Mouse (Mus musculus) urinary bladder, postnatal 10 days (tissue): ENCODE measurements around the gene Gbf1.
"Not testable (repeated sequence)": the region's sequence is repeated elsewhere in the genome, so short reads cannot be mapped to it uniquely, and the experiment has no call there.

Source experiments
- DNase-seq: peaks from one replicate; pipeline ENCODE4 v3.0.0; 2022; ENCODE audit warnings: low spot score

Gbf1 gene

GRCm38 (mm10) chr19:46152127-46152803 is at the start of gene Gbf1:
Gene Gbf1 (plus strand): TSS chr19:46152509.
- peak; percentile 67 for DNase-seq

GRCm38 (mm10) chr19:46103437-46104186 is 48.7 kb upstream of the Gbf1 start:
- DNase-seq, result no peak

GRCm38 (mm10) chr19:46104187-46104557 is 48.1 kb upstream of the Gbf1 start:
- no peak for DNase-seq

- DNase-seq, result no peak
These were observed 42.1 kb upstream of the Gbf1 start for GRCm38 (mm10) chr19:46110214-46110613.

- DNase-seq, result no peak
These were observed 41.5 kb upstream of the Gbf1 start for GRCm38 (mm10) chr19:46110781-46111180.

GRCm38 (mm10) chr19:46114617-46115016 is 37.7 kb upstream of the Gbf1 start:
- no peak for DNase-seq

GRCm38 (mm10) chr19:46119458-46119857 is 32.9 kb upstream of the Gbf1 start:
- DNase-seq, result no peak

GRCm38 (mm10) chr19:46120872-46121271 is 31.4 kb upstream of the Gbf1 start:
- DNase-seq, result no peak

GRCm38 (mm10) chr19:46123876-46124275 is 28.4 kb upstream of the Gbf1 start:
- no peak for DNase-seq

GRCm38 (mm10) chr19:46124651-46125050 is 27.7 kb upstream of the Gbf1 start:
- DNase-seq, result no peak

GRCm38 (mm10) chr19:46126301-46126700 is 26.0 kb upstream of the Gbf1 start:
- DNase-seq, result no peak

- not testable (repeated sequence) for DNase-seq
These were observed 22.6 kb upstream of the Gbf1 start for GRCm38 (mm10) chr19:46129737-46130136.

- no peak for DNase-seq
These were observed 21.0 kb upstream of the Gbf1 start for GRCm38 (mm10) chr19:46131283-46131682.

GRCm38 (mm10) chr19:46131694-46132525 is 20.4 kb upstream of the Gbf1 start, which contains the start of gene Elovl3:
Gene Elovl3 (plus strand): TSS chr19:46131897.
- DNase-seq, result no peak

GRCm38 (mm10) chr19:46132577-46132976 is 19.7 kb upstream of the Gbf1 start:
- DNase-seq, result no peak

GRCm38 (mm10) chr19:46135297-46135696 is 17.0 kb upstream of the Gbf1 start:
- DNase-seq, result peak; percentile 70

GRCm38 (mm10) chr19:46135789-46136638 is 16.3 kb upstream of the Gbf1 start:
- no peak for DNase-seq

- peak; percentile 26 for DNase-seq
These were observed 15.4 kb upstream of the Gbf1 start for GRCm38 (mm10) chr19:46136639-46137580.

GRCm38 (mm10) chr19:46140324-46140723 is 12.0 kb upstream of the Gbf1 start:
- no peak for DNase-seq

GRCm38 (mm10) chr19:46141091-46141490 is 11.2 kb upstream of the Gbf1 start:
- DNase-seq, result no peak
